Mouse (Mus musculus): ENCODE data around the gene Fam149a. TPM values are rescaled to one million over a fixed set of nuclear protein-coding genes. Genes with fewer than 3 reads are reported as not detected.
A peak's percentile ranks its signal among the peaks of the same experiment; 100 is the strongest.
"Not testable (repeated sequence)": the region's sequence is repeated elsewhere in the genome, so short reads cannot be mapped to it uniquely, and the experiment has no call there.

Gene Fam149a
- polyA plus RNA-seq, 1 experiment from 2014 or later, result 28.6 TPM

- no peak overlapping the region for H3K4me2 ChIP-seq (replicated peaks; ENCODE audit: low read depth, low read length)
- peaks cover 11% of the 10 kb centered on the region for H3K36me3 ChIP-seq (ENCODE audit: control insufficient read depth, insufficient read depth, low read length)
- no peaks in the 10 kb centered on the region for H3K9me3 ChIP-seq (ENCODE audit: control insufficient read depth, low read depth, low read length)
- H3K27ac ChIP-seq (ENCODE audit: low read length), result no peak overlapping the region
- no peaks in the 10 kb centered on the region for H3K27me3 ChIP-seq (ENCODE audit: control insufficient read depth, insufficient read depth, low read length)
- H3K4me1 ChIP-seq (ENCODE audit: control insufficient read depth, insufficient read depth, low read length), result no peaks in the 10 kb centered on the region
- 19% methylated on average over 6 of the region's 6 CpGs for WGBS
- no peak overlapping the region for H3K9ac ChIP-seq (replicated peaks; ENCODE audit: low read depth, low read length)
- 0 out of 2 replicates have a peak, but pooled peaks have one; percentile 23 for ATAC-seq (ENCODE audit: insufficient number of reproducible peaks, insufficient read depth, low FRiP score, low read depth)
- no peak overlapping the region for H3K4me3 ChIP-seq (ENCODE audit: low read depth, low read length)
Observed at GRCm38 (mm10) chr8:45345031-45345430, 37.1 kb downstream of the Fam149a start.

GRCm38 (mm10) chr8:45344298-45344697 is 37.8 kb downstream of the Fam149a start:
- Histone ChIP-seq H3K27me3 (ENCODE audit: control insufficient read depth, insufficient read depth, low read length) (no peaks in the 10 kb centered on the region), H3K4me2 (replicated peaks; ENCODE audit: low read depth, low read length) (no peak overlapping the region), H3K36me3 (ENCODE audit: control insufficient read depth, insufficient read depth, low read length) (peaks cover 11% of the 10 kb centered on the region), H3K4me1 (ENCODE audit: control insufficient read depth, insufficient read depth, low read length) (no peaks in the 10 kb centered on the region), H3K27ac (ENCODE audit: low read length) (no peak overlapping the region), H3K9me3 (ENCODE audit: control insufficient read depth, low read depth, low read length) (no peaks in the 10 kb centered on the region), H3K4me3 (ENCODE audit: low read depth, low read length) (no peak overlapping the region), H3K9ac (replicated peaks; ENCODE audit: low read depth, low read length) (no peak overlapping the region)
- no peak for ATAC-seq (ENCODE audit: insufficient number of reproducible peaks, insufficient read depth, low FRiP score, low read depth)
- 91% methylated on average over 8 of the region's 8 CpGs for WGBS

GRCm38 (mm10) chr8:45341630-45342628 is 40.2 kb downstream of the Fam149a start:
- Histone ChIP-seq H3K4me2 (replicated peaks; ENCODE audit: low read depth, low read length) (no peak overlapping the region), H3K4me1 (ENCODE audit: control insufficient read depth, insufficient read depth, low read length) (no peaks in the 10 kb centered on the region), H3K9me3 (ENCODE audit: control insufficient read depth, low read depth, low read length) (no peaks in the 10 kb centered on the region), H3K27ac (ENCODE audit: low read length) (peak overlapping the region; percentile 30; the same call in 1 of the 2 replicates), H3K36me3 (ENCODE audit: control insufficient read depth, insufficient read depth, low read length) (peaks cover 11% of the 10 kb centered on the region), H3K9ac (replicated peaks; ENCODE audit: low read depth, low read length) (no peak overlapping the region), H3K27me3 (ENCODE audit: control insufficient read depth, insufficient read depth, low read length) (no peaks in the 10 kb centered on the region), H3K4me3 (ENCODE audit: low read depth, low read length) (no peak overlapping the region)
- 80% methylated on average over 12 of the region's 12 CpGs for WGBS
- ATAC-seq (ENCODE audit: insufficient number of reproducible peaks, insufficient read depth, low FRiP score, low read depth), result peak; percentile 61; the same call in 1 of the 2 replicates

GRCm38 (mm10) chr8:45333493-45333892 is 48.6 kb downstream of the Fam149a start:
- Histone ChIP-seq H3K4me1 (ENCODE audit: control insufficient read depth, insufficient read depth, low read length) (peaks cover 5% of the 10 kb centered on the region; the same call in 1 of the 2 replicates), H3K36me3 (ENCODE audit: control insufficient read depth, insufficient read depth, low read length) (no peaks in the 10 kb centered on the region), H3K4me2 (replicated peaks; ENCODE audit: low read depth, low read length) (peak overlapping the region; percentile 72), H3K9me3 (ENCODE audit: control insufficient read depth, low read depth, low read length) (no peaks in the 10 kb centered on the region), H3K9ac (replicated peaks; ENCODE audit: low read depth, low read length) (0 out of 2 replicates have a peak overlapping the region, but pooled peaks have one; percentile 41), H3K27me3 (ENCODE audit: control insufficient read depth, insufficient read depth, low read length) (no peaks in the 10 kb centered on the region), H3K27ac (ENCODE audit: low read length) (no peak overlapping the region), H3K4me3 (ENCODE audit: low read depth, low read length) (peak overlapping the region; percentile 72)
- WGBS, result 7% methylated on average over 8 of the region's 8 CpGs
- peak; percentile 39; the same call in 1 of the 2 replicates for ATAC-seq (ENCODE audit: insufficient number of reproducible peaks, insufficient read depth, low FRiP score, low read depth)

GRCm38 (mm10) chr8:45332685-45333409 is 49.2 kb downstream of the Fam149a start, which contains the start of gene Cyp4v3:
Cyp4v3 (minus strand) TSS chr8:45333216.
- peak; percentile 82 for ATAC-seq (ENCODE audit: insufficient number of reproducible peaks, insufficient read depth, low FRiP score, low read depth)
- peak within 1 kb of the TSS; percentile 41 for H3K9ac ChIP-seq (replicated peaks; ENCODE audit: low read depth, low read length)
- H3K4me1 ChIP-seq (ENCODE audit: control insufficient read depth, insufficient read depth, low read length), result peaks cover 5% of the 10 kb centered on the region; the same call in 1 of the 2 replicates
- no peaks in the 10 kb centered on the region for H3K27me3 ChIP-seq (ENCODE audit: control insufficient read depth, insufficient read depth, low read length)
- no peaks in the 10 kb centered on the region for H3K36me3 ChIP-seq (ENCODE audit: control insufficient read depth, insufficient read depth, low read length)
- H3K27ac ChIP-seq (ENCODE audit: low read length), result no peak within 1 kb of the TSS
- H3K4me3 ChIP-seq (ENCODE audit: low read depth, low read length), result peak within 1 kb of the TSS; percentile 72
- H3K9me3 ChIP-seq (ENCODE audit: control insufficient read depth, low read depth, low read length), result no peaks in the 10 kb centered on the region
- H3K4me2 ChIP-seq (replicated peaks; ENCODE audit: low read depth, low read length), result peak within 1 kb of the TSS; percentile 72
- WGBS, result under 1% methylated on average over 44 of the region's 44 CpGs

- no peaks in the 10 kb centered on the region for H3K9me3 ChIP-seq (ENCODE audit: control insufficient read depth, low read depth, low read length)
- no peak overlapping the region for H3K4me2 ChIP-seq (replicated peaks; ENCODE audit: low read depth, low read length)
- H3K36me3 ChIP-seq (ENCODE audit: control insufficient read depth, insufficient read depth, low read length), result no peaks in the 10 kb centered on the region
- no peak overlapping the region for H3K4me3 ChIP-seq (ENCODE audit: low read depth, low read length)
- H3K27me3 ChIP-seq (ENCODE audit: control insufficient read depth, insufficient read depth, low read length), result no peaks in the 10 kb centered on the region
- H3K4me1 ChIP-seq (ENCODE audit: control insufficient read depth, insufficient read depth, low read length), result peaks cover 5% of the 10 kb centered on the region; the same call in 1 of the 2 replicates
- WGBS, result 80% methylated on average over 3 of the region's 3 CpGs
- ATAC-seq (ENCODE audit: insufficient number of reproducible peaks, insufficient read depth, low FRiP score, low read depth), result no peak
- H3K27ac ChIP-seq (ENCODE audit: low read length), result no peak overlapping the region
- H3K9ac ChIP-seq (replicated peaks; ENCODE audit: low read depth, low read length), result no peak overlapping the region
Observed at GRCm38 (mm10) chr8:45330856-45331255, 51.2 kb downstream of the Fam149a start.

GRCm38 (mm10) chr8:45329206-45329980 is 52.7 kb downstream of the Fam149a start:
- Histone ChIP-seq H3K9me3 (ENCODE audit: control insufficient read depth, low read depth, low read length) (no peaks in the 10 kb centered on the region), H3K4me3 (ENCODE audit: low read depth, low read length) (no peak overlapping the region), H3K4me2 (replicated peaks; ENCODE audit: low read depth, low read length) (no peak overlapping the region), H3K27ac (ENCODE audit: low read length) (no peak overlapping the region), H3K27me3 (ENCODE audit: control insufficient read depth, insufficient read depth, low read length) (no peaks in the 10 kb centered on the region), H3K4me1 (ENCODE audit: control insufficient read depth, insufficient read depth, low read length) (peaks cover 5% of the 10 kb centered on the region; the same call in 1 of the 2 replicates), H3K9ac (replicated peaks; ENCODE audit: low read depth, low read length) (no peak overlapping the region), H3K36me3 (ENCODE audit: control insufficient read depth, insufficient read depth, low read length) (no peaks in the 10 kb centered on the region)
- no peak for ATAC-seq (ENCODE audit: insufficient number of reproducible peaks, insufficient read depth, low FRiP score, low read depth)
- 95% methylated on average over 6 of the region's 6 CpGs for WGBS

GRCm38 (mm10) chr8:45327076-45327475 is 55.0 kb downstream of the Fam149a start:
- H3K36me3 ChIP-seq (ENCODE audit: control insufficient read depth, insufficient read depth, low read length); H3K4me1 ChIP-seq (ENCODE audit: control insufficient read depth, insufficient read depth, low read length); ATAC-seq (ENCODE audit: insufficient number of reproducible peaks, insufficient read depth, low FRiP score, low read depth); H3K4me2 ChIP-seq (replicated peaks; ENCODE audit: low read depth, low read length); H3K9ac ChIP-seq (replicated peaks; ENCODE audit: low read depth, low read length); H3K27ac ChIP-seq (ENCODE audit: low read length); H3K27me3 ChIP-seq (ENCODE audit: control insufficient read depth, insufficient read depth, low read length); H3K4me3 ChIP-seq (ENCODE audit: low read depth, low read length); H3K9me3 ChIP-seq (ENCODE audit: control insufficient read depth, low read depth, low read length): not testable (repeated sequence)

Measured in stomach, embryonic 14.5 days (tissue).